Mouse (Mus musculus) lung, postnatal 4 days (tissue): ENCODE data around the gene Mylk.

Experiments used
- DNase-seq, 2 experiments: peaks; one replicate each; pipeline ENCODE4 v3.0.0; 2021

Gene Mylk

GRCm38 (mm10) chr16:34952254-34952653, 207.2 kb downstream of the Mylk start:
- peak in 1 of 2 experiments; percentile 17 for DNase-seq

- DNase-seq = peak in 1 of 2 experiments; percentile 16
Observed at GRCm38 (mm10) chr16:34952798-34953197, 207.8 kb downstream of the Mylk start.

GRCm38 (mm10) chr16:34953501-34953900, 208.5 kb downstream of the Mylk start:
- peak in 1 of 2 experiments; percentile 19 for DNase-seq

GRCm38 (mm10) chr16:34957487-34958230, 212.6 kb downstream of the Mylk start:
- peak; percentile 21 to 41 for DNase-seq

- DNase-seq = peak; percentile 86 to 95
Observed at GRCm38 (mm10) chr16:34958667-34959066, 213.7 kb downstream of the Mylk start.

GRCm38 (mm10) chr16:34959261-34959660, 214.3 kb downstream of the Mylk start:
- peak; percentile 52 to 89 for DNase-seq

- peak in 1 of 2 experiments; percentile 66 for DNase-seq
Observed at GRCm38 (mm10) chr16:34960243-34960642, 215.2 kb downstream of the Mylk start.

- DNase-seq = peak in 1 of 2 experiments; percentile 28
Observed at GRCm38 (mm10) chr16:34960866-34961582, 216.0 kb downstream of the Mylk start.

- DNase-seq = peak; percentile 62 to 88
Observed at GRCm38 (mm10) chr16:34962322-34962721, 217.3 kb downstream of the Mylk start.

- DNase-seq = no peak
Observed at GRCm38 (mm10) chr16:34963008-34963407, 218.0 kb downstream of the Mylk start.

GRCm38 (mm10) chr16:34966620-34967081, 221.6 kb downstream of the Mylk start:
- peak; percentile 42 to 80 for DNase-seq

- peak; percentile 84 to 87 for DNase-seq
Observed at GRCm38 (mm10) chr16:34967120-34967800, 222.2 kb downstream of the Mylk start.

- DNase-seq = peak in 1 of 2 experiments; percentile 22
Observed at GRCm38 (mm10) chr16:34968181-34968580, 223.2 kb downstream of the Mylk start.

- no peak for DNase-seq
Observed at GRCm38 (mm10) chr16:34972471-34972870, 227.5 kb downstream of the Mylk start.

- peak in 1 of 2 experiments; percentile 23 for DNase-seq
Observed at GRCm38 (mm10) chr16:34975544-34975943, 230.5 kb downstream of the Mylk start.

GRCm38 (mm10) chr16:34976630-34977029, 231.6 kb downstream of the Mylk start:
- DNase-seq = peak in 1 of 2 experiments; percentile 46

- DNase-seq = no peak
Observed at GRCm38 (mm10) chr16:34978018-34978417, 233.0 kb downstream of the Mylk start.

GRCm38 (mm10) chr16:34981009-34981408, 236.0 kb downstream of the Mylk start:
- no peak for DNase-seq

- no peak for DNase-seq
Observed at GRCm38 (mm10) chr16:34984203-34985030, 239.4 kb downstream of the Mylk start.

- no peak for DNase-seq
Observed at GRCm38 (mm10) chr16:34985031-34985346, 240.0 kb downstream of the Mylk start.

- no peak for DNase-seq
Observed at GRCm38 (mm10) chr16:34986211-34986825, 241.3 kb downstream of the Mylk start.

GRCm38 (mm10) chr16:34991365-34991764, 246.4 kb downstream of the Mylk start:
- no peak for DNase-seq
